Mouse (Mus musculus): ENCODE data around the gene 4931422A03Rik.

DNA sequence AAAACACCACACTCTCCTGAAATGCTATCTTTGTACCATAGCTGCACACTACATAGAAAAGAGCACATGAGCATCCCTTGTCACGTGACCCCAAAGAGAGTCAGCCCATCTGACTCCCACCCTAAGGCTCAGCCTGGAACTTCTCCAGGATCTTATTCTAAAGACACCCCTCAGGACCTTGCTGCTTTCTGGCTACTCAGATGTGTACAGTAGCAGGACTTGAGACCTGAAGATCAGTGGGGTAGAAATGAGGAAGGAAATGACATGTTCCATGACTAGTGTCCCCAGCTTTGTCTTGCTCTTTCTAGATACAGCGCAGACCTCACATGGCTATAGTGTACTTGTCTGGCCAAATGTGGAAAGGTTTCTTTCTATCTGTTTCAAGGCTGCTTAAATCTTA, 83.3 kb downstream of the 4931422A03Rik start:
- TF ChIP-seq CTCF (conservative IDR thresholded peaks at IDR 0.05; ENCODE audit: low read length) (no peak), NANOG (IDR thresholded peaks at IDR 0.05; ENCODE audit: borderline replicate concordance, low read length) (no peak), POU5F1 (IDR thresholded peaks at IDR 0.05; ENCODE audit: borderline replicate concordance, low read length) (no peak)

All from E14TG2a.4 (cell line).